Mouse (Mus musculus) embryonic fibroblast, embryonic 13.5 days (primary cell): Measurements from ENCODE around the gene Cep68.

Experiments used
- CTCF ChIP-seq: IDR thresholded peaks from 2 replicates; pipeline ENCODE4 v1.5.1; 2011; ENCODE audit warnings: mild to moderate bottlenecking, control low read depth, low read length, moderate library complexity, borderline replicate concordance; ENCODE audit not compliant: insufficient read depth
- POLR2A ChIP-seq: IDR thresholded peaks from 2 replicates; pipeline ENCODE4 v1.6.1; 2011; ENCODE audit warnings: low read depth, mild to moderate bottlenecking, control low read depth, low read length, moderate library complexity

DNA sequence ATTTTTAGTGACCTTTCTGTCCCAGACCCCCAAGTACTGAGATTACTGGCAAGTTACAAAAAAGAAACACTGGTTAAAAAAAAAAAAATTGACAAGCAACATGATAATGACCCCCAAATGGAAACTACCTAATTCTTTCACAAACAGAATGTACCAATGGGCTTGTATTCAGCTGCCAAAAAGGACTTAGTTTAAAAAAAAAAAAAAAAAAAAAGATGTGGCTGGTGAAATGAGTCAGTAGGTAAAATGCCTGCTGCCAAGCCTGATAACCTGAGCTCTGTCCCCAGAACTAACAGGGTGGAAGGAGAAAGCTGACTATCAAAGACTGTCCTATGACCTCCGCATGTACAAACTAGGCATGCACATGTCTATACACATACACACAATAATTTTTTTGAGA lies 32.0 kb downstream of the Cep68 start:
- TF ChIP-seq POLR2A (no peak), CTCF (no peak)
